39 mouse cellular contexts compared by ENCODE assay signal in the genomic region with DNA sequence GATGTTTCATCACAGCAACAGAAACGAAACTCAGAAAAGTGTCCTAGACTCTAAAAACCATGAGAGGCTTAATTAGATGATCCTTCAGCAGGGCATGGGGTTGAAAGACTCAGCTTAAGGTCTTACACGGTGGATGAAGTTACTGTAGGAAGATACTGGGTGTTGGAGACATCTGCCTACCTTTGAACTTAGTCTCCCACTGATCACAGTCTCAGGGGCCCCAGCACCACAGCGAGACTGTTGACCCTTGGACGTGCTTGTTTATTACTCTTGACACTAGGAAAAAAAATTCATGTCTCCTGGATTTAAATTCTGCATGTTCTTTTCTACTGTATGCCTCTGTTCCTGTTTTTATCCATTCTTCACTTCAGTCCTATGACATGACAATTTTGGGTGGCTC. TPM values are rescaled to one million over a fixed set of nuclear protein-coding genes. Genes with fewer than 3 reads are reported as not detected.
"Had no signal": no experiment of that assay in that cellular context is flagged by ENCODE, and none has a peak within 500 bp of the region (broad histone marks: within the 10 kb centered on the region; RNA-seq: fewer than 3 reads in every experiment).

No protein-coding gene starts in this region.

- H3K27ac ChIP-seq: limb, embryonic 10.5 days; limb, embryonic 12.5 days; limb, embryonic 13.5 days; limb, embryonic 15.5 days; liver, embryonic 12.5 days; liver, embryonic 13.5 days; liver, embryonic 14.5 days; liver, embryonic 15.5 days; lung, embryonic 15.5 days; macrophage; midbrain, embryonic 10.5 days; midbrain, embryonic 12.5 days; midbrain, embryonic 13.5 days; midbrain, embryonic 15.5 days; neural tube, embryonic 12.5 days had no signal

- DNase-seq: left cerebral cortex, postnatal 4 days; liver; liver, embryonic 13.5 days; liver, postnatal 0 days; lung, adult 18-20 months; lung, adult 2 months; lung, embryonic 14.5 days; lung, postnatal 10 days; lung, postnatal 14 days; lung, postnatal 36 days; lung, postnatal 4 days; midbrain, embryonic 14.5 days had no signal

- H3K9me3 ChIP-seq: limb, embryonic 10.5 days; limb, embryonic 12.5 days; limb, embryonic 13.5 days; limb, embryonic 15.5 days; liver, embryonic 12.5 days; liver, embryonic 13.5 days; liver, embryonic 15.5 days; lung, embryonic 15.5 days; midbrain, embryonic 10.5 days; midbrain, embryonic 12.5 days; midbrain, embryonic 15.5 days; neural tube, embryonic 12.5 days had no signal

- H3K4me1 ChIP-seq: neural tube, embryonic 12.5 days had no signal

- H3K27me3 ChIP-seq: limb, embryonic 15.5 days; lung, embryonic 15.5 days; midbrain, embryonic 12.5 days; midbrain, embryonic 13.5 days; midbrain, embryonic 15.5 days; neural tube, embryonic 12.5 days had no signal

- ATAC-seq: liver, embryonic 12.5 days; liver, postnatal 0 days; lung, postnatal 0 days; midbrain, embryonic 13.5 days; midbrain, embryonic 15.5 days; midbrain, embryonic 16.5 days had no signal

- H3K9ac ChIP-seq: limb, embryonic 12.5 days; limb, embryonic 13.5 days; limb, embryonic 15.5 days; liver, embryonic 12.5 days; liver, embryonic 13.5 days; liver, embryonic 14.5 days; liver, embryonic 15.5 days; liver, postnatal 0 days; lung, embryonic 14.5 days; lung, embryonic 15.5 days; midbrain, embryonic 12.5 days; midbrain, embryonic 13.5 days; midbrain, embryonic 15.5 days; neural tube, embryonic 12.5 days had no signal

- H3K4me3 ChIP-seq: limb, embryonic 10.5 days; limb, embryonic 12.5 days; limb, embryonic 13.5 days; limb, embryonic 15.5 days; liver, embryonic 12.5 days; liver, embryonic 13.5 days; liver, embryonic 15.5 days; lung, embryonic 15.5 days; megakaryocyte, embryonic 14.5 days; midbrain, embryonic 10.5 days; midbrain, embryonic 12.5 days; midbrain, embryonic 13.5 days; midbrain, embryonic 15.5 days; myocyte; neural tube, embryonic 12.5 days had no signal

- H3K36me3 ChIP-seq: limb, embryonic 10.5 days; limb, embryonic 12.5 days; limb, embryonic 13.5 days; limb, embryonic 15.5 days; liver, embryonic 12.5 days; liver, embryonic 13.5 days; liver, embryonic 15.5 days; lung, embryonic 15.5 days; midbrain, embryonic 10.5 days; midbrain, embryonic 12.5 days; midbrain, embryonic 15.5 days; neural tube, embryonic 12.5 days had no signal

- H3K4me2 ChIP-seq: limb, embryonic 12.5 days; limb, embryonic 13.5 days; limb, embryonic 15.5 days; liver, embryonic 11.5 days; liver, embryonic 12.5 days; liver, embryonic 13.5 days; liver, embryonic 15.5 days; lung, embryonic 14.5 days; lung, embryonic 15.5 days; midbrain, embryonic 11.5 days; midbrain, embryonic 12.5 days; midbrain, embryonic 13.5 days; midbrain, embryonic 15.5 days; neural tube, embryonic 12.5 days had no signal

RNA-seq across cellular contexts. Expression of gene Cnih3, which starts 11.6 kb away (rescaled TPM):
- total RNA-seq: liver, adult 2 months; megakaryocyte progenitor cell, adult 5-6 weeks; megakaryocyte, adult 5-6 weeks; megakaryocyte-erythroid progenitor cell, adult 5-6 weeks; monocyte, adult 5-6 weeks had no signal
- polyA plus RNA-seq: limb, embryonic 11.5 days; liver, adult 2 months; liver, embryonic 11.5 days; liver, embryonic 13.5 days; liver, embryonic 16.5 days; liver, postnatal 0 days; lung, embryonic 14.5 days; macrophage had no signal
